Mouse (Mus musculus) CH12.LX (cell line): ENCODE data around the gene Duoxa1. TPM values are rescaled to one million over a fixed set of nuclear protein-coding genes. Genes with fewer than 3 reads are reported as not detected.
A peak's percentile ranks its signal among the peaks of the same experiment; 100 is the strongest.

Experiments
- DNase-seq: peaks from one replicate; pipeline ENCODE4 v3.0.0-alpha.2; 2013; ENCODE audit errors: extremely low read depth
- H3K27ac ChIP-seq: 2 replicates; pipeline ENCODE4 v1.5.1; 2012; ENCODE audit warnings: low read depth, mild to moderate bottlenecking, control low read depth, moderate library complexity; ENCODE audit not compliant: insufficient read depth
- H3K27me3 ChIP-seq: replicated peaks from 2 replicates; pipeline ENCODE3; 2012; ENCODE audit warnings: inconsistent platforms
- H3K36me3 ChIP-seq, 2 experiments: replicated peaks in 1 of 2; 2 replicates each; pipeline versions ENCODE3 to v1.6.1; 2012; ENCODE audit warnings: inconsistent platforms in 1 of 2, low read length in 1 of 2, mild to moderate bottlenecking in 1 of 2, mixed read lengths in 1 of 2, moderate library complexity in 1 of 2; ENCODE audit not compliant: control insufficient read depth in 1 of 2, insufficient read depth in 1 of 2
- H3K4me1 ChIP-seq, 2 experiments: 2 replicates each; pipeline ENCODE4 v1.6.1; 2012; ENCODE audit warnings: inconsistent platforms in 1 of 2, moderate library complexity in 1 of 2; ENCODE audit not compliant: insufficient read depth in 2 of 2, control insufficient read depth in 1 of 2
- H3K4me2 ChIP-seq: 2 replicates; pipeline ENCODE4 v1.6.1; 2012; ENCODE audit warnings: low read depth, mild to moderate bottlenecking, control low read depth; ENCODE audit not compliant: poor library complexity, insufficient read depth, severe bottlenecking
- H3K4me3 ChIP-seq, 3 experiments: fragments of 150-350 bp in 1 of 3; sonication (generic) in 1 of 3; replicated peaks in 1 of 3; 2 replicates each; pipeline versions ENCODE3 to v1.5.1; 2011 to 2012; ENCODE audit warnings: low read depth in 2 of 3, low read length in 2 of 3, mild to moderate bottlenecking in 2 of 3, moderate library complexity in 2 of 3, control low read depth in 1 of 3, improper control_type of control experiment in 1 of 3, inconsistent platforms in 1 of 3, mixed read lengths in 1 of 3; ENCODE audit not compliant: poor library complexity in 1 of 3
- H3K79me2 ChIP-seq: replicated peaks from 2 replicates; pipeline ENCODE4 v1.6.1; 2012; ENCODE audit warnings: mild to moderate bottlenecking, moderate library complexity; ENCODE audit not compliant: control insufficient read depth, poor library complexity, insufficient read depth, severe bottlenecking; ENCODE audit errors: extremely low read depth
- H3K9ac ChIP-seq: 2 replicates; pipeline ENCODE4 v1.6.1; 2012; ENCODE audit warnings: low read depth, mild to moderate bottlenecking, control low read depth, moderate library complexity; ENCODE audit not compliant: insufficient read depth
- H3K9me3 ChIP-seq: replicated peaks from 2 replicates; pipeline ENCODE3; 2012; ENCODE audit warnings: low read length, inconsistent platforms, mixed read lengths
- BHLHE40 ChIP-seq: IDR thresholded peaks from 2 replicates; pipeline ENCODE4 v1.6.1; 2011; ENCODE audit warnings: mild to moderate bottlenecking, low read depth, low read length, improper control_type of control experiment
- CHD2 ChIP-seq: IDR thresholded peaks from 2 replicates; pipeline ENCODE4 v1.6.1; 2011; ENCODE audit warnings: low read length, improper control_type of control experiment
- CTCF ChIP-seq, 2 experiments: IDR thresholded peaks in 1 of 2; conservative IDR thresholded peaks in 1 of 2; 2 replicates each; pipeline ENCODE4 v1.5.1; 2011 to 2012; ENCODE audit warnings: low read depth in 2 of 2, low read length in 2 of 2, improper control_type of control experiment in 1 of 2, inconsistent platforms in 1 of 2, mild to moderate bottlenecking in 1 of 2, moderate library complexity in 1 of 2
- E2F4 ChIP-seq: IDR thresholded peaks from 2 replicates; pipeline ENCODE4 v1.6.1; 2011; ENCODE audit warnings: low read depth, low read length, improper control_type of control experiment; ENCODE audit not compliant: insufficient replicate concordance
- ELF1 ChIP-seq: IDR thresholded peaks from 2 replicates; pipeline ENCODE4 v1.6.1; 2014; ENCODE audit warnings: low read depth, mild to moderate bottlenecking, inconsistent platforms, low read length, improper control_type of control experiment
- GABPA ChIP-seq: IDR thresholded peaks from 2 replicates; pipeline ENCODE4 v1.6.1; 2012; ENCODE audit warnings: low read depth, low read length, improper control_type of control experiment, inconsistent platforms; ENCODE audit not compliant: insufficient replicate concordance
- HCFC1 ChIP-seq: IDR thresholded peaks from 2 replicates; pipeline ENCODE4 v1.6.1; 2012; ENCODE audit warnings: low read depth, mild to moderate bottlenecking, inconsistent platforms, low read length, improper control_type of control experiment
- JUND ChIP-seq: conservative IDR thresholded peaks from 2 replicates; pipeline ENCODE4 v1.6.1; 2011; ENCODE audit warnings: low read depth, low read length, improper control_type of control experiment
- MAFK ChIP-seq: IDR thresholded peaks from 2 replicates; pipeline ENCODE4 v1.6.1; 2011; ENCODE audit warnings: low read length, improper control_type of control experiment; ENCODE audit not compliant: insufficient replicate concordance
- MEF2A ChIP-seq: IDR thresholded peaks from 2 replicates; pipeline ENCODE4 v1.6.1; 2014; ENCODE audit warnings: low read depth, mild to moderate bottlenecking, inconsistent platforms, low read length, improper control_type of control experiment, borderline replicate concordance
- MYC ChIP-seq: IDR thresholded peaks from 2 replicates; pipeline ENCODE4 v1.6.1; 2011; ENCODE audit warnings: low read depth, mild to moderate bottlenecking, improper control_type of control experiment, low read length
- NELFE ChIP-seq: IDR thresholded peaks from 2 replicates; pipeline ENCODE4 v1.6.1; 2011; ENCODE audit warnings: low read depth, low read length, improper control_type of control experiment
- PAX5 ChIP-seq: IDR thresholded peaks from 2 replicates; pipeline ENCODE4 v1.6.1; 2012; ENCODE audit warnings: low read length, inconsistent platforms, mixed read lengths
- TBP ChIP-seq: conservative IDR thresholded peaks from 2 replicates; pipeline ENCODE4 v1.6.1; 2011; ENCODE audit warnings: low read depth, low read length, improper control_type of control experiment
- TCF12 ChIP-seq: IDR thresholded peaks from 2 replicates; pipeline ENCODE4 v1.6.1; 2014; ENCODE audit warnings: low read depth, mild to moderate bottlenecking, inconsistent platforms, low read length, improper control_type of control experiment
- UBTF ChIP-seq: IDR thresholded peaks from 2 replicates; pipeline ENCODE4 v1.6.1; 2012; ENCODE audit warnings: low read depth, mild to moderate bottlenecking, inconsistent platforms, low read length, improper control_type of control experiment, moderate library complexity
- ZKSCAN1 ChIP-seq: IDR thresholded peaks from 2 replicates; pipeline ENCODE4 v1.6.1; 2012; ENCODE audit warnings: low read depth, inconsistent platforms, low read length, improper control_type of control experiment, borderline replicate concordance
- ZNF384 ChIP-seq: IDR thresholded peaks from 2 replicates; pipeline ENCODE4 v1.6.1; 2012; ENCODE audit warnings: low read depth, low read length, improper control_type of control experiment, inconsistent platforms
- dilution Hi-C: fragments of 300-500 bp; cut with MboI; formaldehyde crosslinking; loops from 2 replicates; pipeline ENCODE4 v1.14.3; 2020; ENCODE audit warnings: low sequenced_read_pairs; ENCODE audit not compliant: extremely low pct_unique_long_range_greater_than_20kb, extremely low pct_ligation_motif_present
- in situ Hi-C: fragments of 300-500 bp; cut with MboI; formaldehyde crosslinking; loops from 3 replicates; pipeline ENCODE4 v1.14.3; 2019; ENCODE audit warnings: low sequenced_read_pairs, low pct_ligation_motif_present, low pct_unique_long_range_greater_than_20kb, mixed read lengths
- polyA plus RNA-seq: library from polyadenylated mRNA; unstranded; fragments of >175 nt; gene quantifications from 2 replicates; pipeline ENCODE4 v1.2.1, GENCODE M21; 2012; ENCODE audit warnings: low read depth; ENCODE audit not compliant: insufficient read length
- total RNA-seq, 2 experiments: library from RNA; depleted of rRNA; stranded (reverse); fragments of 300-350 nt in 1 of 2; fragments of >200 nt in 1 of 2; gene quantifications; 2 replicates each; pipeline ENCODE4 v1.2.3; 2012 to 2014

Duoxa1 gene
- total and polyA plus RNA-seq, 3 experiments: not detected

DNA sequence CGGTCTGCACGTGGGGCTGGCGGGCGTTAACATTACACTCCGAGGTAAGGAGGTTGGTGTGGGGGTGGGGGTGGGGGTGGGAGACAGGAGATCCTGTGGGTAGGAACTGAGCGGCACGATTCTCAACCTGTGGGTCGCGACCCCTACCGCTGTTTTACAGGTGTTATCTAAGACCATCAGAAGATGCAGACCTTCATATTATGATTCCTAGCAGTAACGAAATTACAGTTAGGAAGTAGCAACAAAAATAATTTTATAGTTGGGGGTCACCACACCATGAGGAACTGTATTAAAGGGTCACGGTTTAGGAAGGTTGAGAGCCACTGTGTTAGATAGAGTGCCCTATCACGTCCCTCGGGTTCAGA lies 12.9 kb downstream of the Duoxa1 start:
- no peaks in the 10 kb centered on the region for H3K36me3 ChIP-seq
- dilution Hi-C loops: no loop called here
- H3K27me3 ChIP-seq: peaks cover 16% of the 10 kb centered on the region
- no peaks in the 10 kb centered on the region for H3K4me1 ChIP-seq
- TF ChIP-seq CHD2 (peak; percentile 78), ELF1 (no peak)
- H3K9me3 ChIP-seq: peaks cover 4% of the 10 kb centered on the region
- H3K27ac ChIP-seq: no peak overlapping the region
- in situ Hi-C loops: loop anchor here (10.0 kb wide), 1 partner anchor 236 kb away; no protein-coding TSS in a partner anchor
- H3K79me2 ChIP-seq: no peaks in the 10 kb centered on the region
- H3K4me2 ChIP-seq: no peak overlapping the region
- no peak overlapping the region for H3K9ac ChIP-seq
- no peak for DNase-seq
- no peak overlapping the region for H3K4me3 ChIP-seq

DNA sequence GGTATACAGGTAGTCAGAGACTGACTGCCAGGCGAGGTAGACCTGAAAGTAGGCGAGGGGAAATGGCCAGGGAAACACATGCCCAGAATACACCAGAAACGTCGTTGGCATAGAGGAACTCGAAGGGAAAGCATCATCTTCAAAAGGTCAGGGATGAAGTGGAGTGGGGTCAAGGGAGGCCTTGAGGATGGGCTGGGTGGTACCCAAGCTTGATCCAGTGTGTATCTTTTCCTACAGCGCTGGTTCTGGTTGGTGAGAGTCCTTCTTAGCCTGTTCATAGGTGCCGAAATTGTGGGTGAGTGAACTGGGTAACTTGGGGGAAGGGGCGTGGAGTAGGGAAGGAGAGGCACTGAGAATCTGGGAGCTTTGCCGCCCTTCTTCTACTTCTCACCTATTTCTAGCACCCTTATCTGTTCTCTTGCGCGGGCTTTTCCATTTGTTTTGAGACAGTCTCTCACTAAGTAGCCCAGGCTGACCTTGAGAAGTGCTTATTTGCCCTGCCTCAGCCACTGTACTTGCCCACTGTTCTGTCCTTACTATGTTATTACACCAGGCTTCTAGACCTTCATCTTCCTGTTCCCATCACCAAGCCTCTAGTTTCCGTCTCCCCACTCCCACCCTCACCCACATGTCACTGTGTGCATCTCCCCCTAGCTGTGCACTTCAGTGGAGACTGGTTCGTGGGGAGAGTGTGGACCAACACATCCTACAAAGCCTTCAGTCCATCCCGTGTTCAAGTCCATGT lies 13.4 kb downstream of the Duoxa1 start:
- Histone ChIP-seq H3K27me3 (peaks cover 12% of the 10 kb centered on the region), H3K4me3 (no peak overlapping the region), H3K4me1 (no peaks in the 10 kb centered on the region), H3K79me2 (no peaks in the 10 kb centered on the region), H3K36me3 (no peaks in the 10 kb centered on the region), H3K9ac (no peak overlapping the region), H3K27ac (no peak overlapping the region), H3K4me2 (no peak overlapping the region), H3K9me3 (peaks cover 4% of the 10 kb centered on the region)
- TF ChIP-seq TBP (no peak), ZNF384 (no peak), ELF1 (no peak), CHD2 (no peak), PAX5 (no peak), TCF12 (no peak), MEF2A (no peak), ZKSCAN1 (no peak), UBTF (no peak), NELFE (no peak), JUND (no peak), CTCF (conservative IDR thresholded peaks at IDR 0.05 in 1 of 2, IDR thresholded peaks at IDR 0.05 in 1 of 2; ENCODE audit: low read depth in 2 of 2, low read length in 2 of 2) (no peak), E2F4 (no peak), MYC (no peak), GABPA (no peak), BHLHE40 (no peak), MAFK (no peak), HCFC1 (no peak)
- dilution Hi-C loops (no loop called here), in situ Hi-C loops (loop anchor here (5.0 to 10.0 kb wide), 2 partner anchors 108 to 235 kb away; no protein-coding TSS in a partner anchor)
- no peak for DNase-seq
